Mouse (Mus musculus) small intestine, adult 2 months (tissue): ENCODE data around the gene Dnajb3.

ENCODE experiments used
- CTCF ChIP-seq: fragments of 200-500 bp; IDR thresholded peaks from 2 replicates; pipeline ENCODE4 v1.5.1; 2012; ENCODE audit warnings: low read depth, mild to moderate bottlenecking, control low read depth, inconsistent platforms, low read length, moderate library complexity, mixed read lengths; ENCODE audit not compliant: insufficient replicate concordance, insufficient read length; ENCODE audit errors: extremely low read depth
- POLR2A ChIP-seq: fragments of 200-500 bp; IDR thresholded peaks from 2 replicates; pipeline ENCODE4 v1.6.1; 2012; ENCODE audit warnings: low read depth, mild to moderate bottlenecking, control low read depth, inconsistent platforms, low read length, moderate library complexity

GRCm38 (mm10) chr1:88235894-88236415, 30.4 kb upstream of the Dnajb3 start:
- TF ChIP-seq POLR2A, result no peak
- no peak for TF ChIP-seq CTCF
